Mouse (Mus musculus) forebrain, embryonic 11.5 days (tissue): ENCODE measurements at regions not wholly inside any gene's neighbourhood (a gene's known extent, or its start where the extent isn't known, plus 50 kb on each side); places are given as distances from the start of the nearest gene placed in this dataset.

Source experiments
- ATAC-seq: fragments of 200-750 bp; cut with Nextera tagmentation; replicated peaks from 2 replicates; pipeline ENCODE4 v1.8.0; 2017; ENCODE audit warnings: moderate TSS enrichment; ENCODE audit not compliant: low FRiP score
- DNase-seq: peaks from one replicate; pipeline ENCODE4 v3.0.0-alpha.2; 2017; ENCODE audit warnings: low spot score
- H3K27ac ChIP-seq: fragments of 300-500 bp; sonication (generic); 2 replicates; pipeline ENCODE4 v1.5.1; 2014; ENCODE audit warnings: low read depth, low read length
- H3K27me3 ChIP-seq: fragments of 300-500 bp; sonication (generic); 2 replicates; pipeline ENCODE4 v1.6.1; 2014; ENCODE audit warnings: mild to moderate bottlenecking, low read length, mixed read lengths; ENCODE audit not compliant: control insufficient read depth, insufficient read depth
- H3K36me3 ChIP-seq: fragments of 300-500 bp; sonication (generic); 2 replicates; pipeline ENCODE4 v1.6.1; 2014; ENCODE audit warnings: mild to moderate bottlenecking, low read length, moderate library complexity, mixed read lengths; ENCODE audit not compliant: control insufficient read depth, insufficient read depth
- H3K4me1 ChIP-seq: fragments of 300-500 bp; sonication (generic); replicated peaks from 2 replicates; pipeline ENCODE4 v1.6.1; 2014; ENCODE audit warnings: low read length, mixed read lengths; ENCODE audit not compliant: control insufficient read depth, insufficient read depth
- H3K4me2 ChIP-seq: fragments of 300-500 bp; sonication (generic); 2 replicates; pipeline ENCODE4 v1.6.1; 2014; ENCODE audit warnings: low read depth, mild to moderate bottlenecking, low read length, moderate library complexity, mixed read lengths; ENCODE audit not compliant: severe bottlenecking
- H3K4me3 ChIP-seq: fragments of 300-500 bp; sonication (generic); 2 replicates; pipeline ENCODE4 v1.5.1; 2014; ENCODE audit warnings: low read depth, low read length
- H3K9ac ChIP-seq: fragments of 300-500 bp; sonication (generic); 2 replicates; pipeline ENCODE4 v1.6.1; 2014; ENCODE audit warnings: low read length
- H3K9me3 ChIP-seq: fragments of 300-500 bp; sonication (generic); 2 replicates; pipeline ENCODE4 v1.6.1; 2016; ENCODE audit warnings: low read length, mixed read lengths; ENCODE audit not compliant: control insufficient read depth
- WGBS: fragments of 180-500 bp; shearing (Covaris S2); extraction: QIAGEN DNeasy Blood & Tissue Kit; methylation state at CpG from one replicate; pipeline ENCODE4 v1.1.7; 2014; 5-methylcytosine and 5-hydroxymethylcytosine counted together

GRCm38 (mm10) chr10:117509431-117510223, 119.7 kb upstream of the Cpm start:
- 84% methylated on average over 9 of the region's 9 CpGs for WGBS
- Histone ChIP-seq H3K4me1 (no peaks in the 10 kb centered on the region), H3K4me3 (no peak overlapping the region), H3K27ac (no peak overlapping the region), H3K36me3 (no peaks in the 10 kb centered on the region), H3K9ac (no peak overlapping the region), H3K27me3 (no peaks in the 10 kb centered on the region), H3K9me3 (no peaks in the 10 kb centered on the region), H3K4me2 (no peak overlapping the region)
- DNase-seq (no peak), ATAC-seq (no peak)

- H3K9me3 ChIP-seq = no peaks in the 10 kb centered on the region
- DNase-seq (no peak), ATAC-seq (no peak)
- H3K4me2 ChIP-seq = no peak overlapping the region
- WGBS = 90% methylated on average over 5 of the region's 5 CpGs
- no peaks in the 10 kb centered on the region for H3K4me1 ChIP-seq
- H3K4me3 ChIP-seq = no peak overlapping the region
- no peak overlapping the region for H3K9ac ChIP-seq
- no peak overlapping the region for H3K27ac ChIP-seq
- H3K27me3 ChIP-seq = no peaks in the 10 kb centered on the region
- no peaks in the 10 kb centered on the region for H3K36me3 ChIP-seq
These were observed 122.9 kb upstream of the Cpm start for GRCm38 (mm10) chr10:117506252-117506992.

- H3K4me3 ChIP-seq = no peak overlapping the region
- no peaks in the 10 kb centered on the region for H3K9me3 ChIP-seq
- ATAC-seq = no peak
- no peaks in the 10 kb centered on the region for H3K27me3 ChIP-seq
- no peak for DNase-seq
- no peaks in the 10 kb centered on the region for H3K36me3 ChIP-seq
- no peak overlapping the region for H3K9ac ChIP-seq
- 82% methylated on average over 4 of the region's 4 CpGs for WGBS
- H3K4me1 ChIP-seq = no peaks in the 10 kb centered on the region
- no peak overlapping the region for H3K4me2 ChIP-seq
- H3K27ac ChIP-seq = no peak overlapping the region
These were observed 123.8 kb upstream of the Cpm start for GRCm38 (mm10) chr10:117505529-117505928.

DNA sequence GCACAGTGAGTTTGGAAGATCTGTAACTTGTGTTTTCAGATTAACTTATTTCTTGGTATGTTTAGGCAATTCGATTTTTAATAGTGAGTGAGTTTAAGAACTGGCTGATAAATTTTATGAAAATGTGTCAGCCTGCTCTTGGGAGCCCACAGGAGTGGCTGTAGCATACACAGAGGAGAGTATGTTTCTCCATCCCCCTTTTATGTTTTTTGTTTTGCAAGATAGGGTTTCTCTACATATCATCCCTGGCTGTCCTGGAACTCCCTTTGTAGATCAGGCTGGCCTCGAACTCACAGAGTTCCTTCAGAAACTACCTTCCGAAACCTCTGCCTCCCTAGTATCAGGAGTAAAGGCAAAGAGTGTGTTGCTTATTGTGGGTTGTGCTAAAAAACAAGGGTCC, 124.2 kb upstream of the Cpm start:
- Histone ChIP-seq H3K27me3 (no peaks in the 10 kb centered on the region), H3K9ac (no peak overlapping the region), H3K27ac (no peak overlapping the region), H3K4me1 (no peaks in the 10 kb centered on the region), H3K4me3 (no peak overlapping the region), H3K36me3 (no peaks in the 10 kb centered on the region), H3K9me3 (no peaks in the 10 kb centered on the region), H3K4me2 (no peak overlapping the region)
- DNase-seq = no peak
- WGBS = 89% methylated on average over 3 of the region's 3 CpGs
- ATAC-seq = no peak

- 71% methylated on average over 5 of the region's 5 CpGs for WGBS
- no peaks in the 10 kb centered on the region for H3K36me3 ChIP-seq
- no peaks in the 10 kb centered on the region for H3K27me3 ChIP-seq
- H3K4me1 ChIP-seq = no peaks in the 10 kb centered on the region
- ATAC-seq (no peak), DNase-seq (no peak)
- H3K9ac ChIP-seq = no peak overlapping the region
- H3K4me2 ChIP-seq = no peak overlapping the region
- H3K9me3 ChIP-seq = no peaks in the 10 kb centered on the region
- no peak overlapping the region for H3K4me3 ChIP-seq
- H3K27ac ChIP-seq = no peak overlapping the region
These were observed 124.6 kb upstream of the Cpsf6 start for GRCm38 (mm10) chr10:117504267-117504902.

- ATAC-seq (no peak), DNase-seq (peak; percentile 31)
- Histone ChIP-seq H3K4me3 (no peak overlapping the region), H3K4me2 (no peak overlapping the region), H3K36me3 (no peaks in the 10 kb centered on the region), H3K27ac (no peak overlapping the region), H3K9me3 (no peaks in the 10 kb centered on the region), H3K9ac (no peak overlapping the region), H3K27me3 (no peaks in the 10 kb centered on the region), H3K4me1 (no peaks in the 10 kb centered on the region)
- 84% methylated on average over 22 of the region's 22 CpGs for WGBS
These were observed 123.7 kb upstream of the Cpsf6 start for GRCm38 (mm10) chr10:117503222-117504184.

DNA sequence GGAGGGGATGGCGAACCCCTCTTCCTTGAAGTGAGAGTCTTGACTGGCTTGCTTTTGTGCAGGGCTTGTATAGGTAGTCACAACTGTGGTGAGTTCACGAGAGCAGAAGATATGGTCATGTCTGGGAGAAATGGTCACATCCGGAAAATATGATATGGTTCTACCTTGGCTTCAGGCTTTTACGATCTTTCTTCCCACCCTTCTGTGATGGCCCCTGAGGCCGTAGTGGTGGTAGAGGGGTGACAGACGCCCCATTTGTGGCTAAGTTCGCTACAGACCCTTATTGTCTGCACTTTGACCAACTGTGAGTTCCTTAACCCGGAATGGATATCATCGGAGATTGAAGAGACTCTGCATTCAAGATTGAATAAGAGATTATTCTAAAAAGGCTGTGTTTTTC, 122.9 kb upstream of the Cpsf6 start:
- Histone ChIP-seq H3K4me2 (no peak overlapping the region), H3K36me3 (no peaks in the 10 kb centered on the region), H3K27ac (no peak overlapping the region), H3K4me1 (no peaks in the 10 kb centered on the region), H3K27me3 (peaks cover 4% of the 10 kb centered on the region; the same call in 1 of the 2 replicates), H3K4me3 (no peak overlapping the region), H3K9ac (no peak overlapping the region), H3K9me3 (no peaks in the 10 kb centered on the region)
- ATAC-seq (no peak), DNase-seq (peak; percentile 8)
- WGBS = 91% methylated on average over 9 of the region's 9 CpGs

GRCm38 (mm10) chr10:117502135-117502534, 122.3 kb upstream of the Cpsf6 start:
- no peak overlapping the region for H3K4me2 ChIP-seq
- no peaks in the 10 kb centered on the region for H3K9me3 ChIP-seq
- 94% methylated on average over 7 of the region's 7 CpGs for WGBS
- H3K27ac ChIP-seq = no peak overlapping the region
- no peak for ATAC-seq
- no peaks in the 10 kb centered on the region for H3K4me1 ChIP-seq
- H3K4me3 ChIP-seq = no peak overlapping the region
- H3K27me3 ChIP-seq = peaks cover 4% of the 10 kb centered on the region; the same call in 1 of the 2 replicates
- peak; percentile 4 for DNase-seq
- H3K9ac ChIP-seq = no peak overlapping the region
- H3K36me3 ChIP-seq = no peaks in the 10 kb centered on the region
